Mouse (Mus musculus): Measurements from ENCODE around the gene Gm13288.
A peak's percentile ranks its signal among the peaks of the same experiment; 100 is the strongest.
"Not testable (repeated sequence)": the region's sequence is repeated elsewhere in the genome, so short reads cannot be mapped to it uniquely, and the experiment has no call there.

The Gm13288 gene

DNA sequence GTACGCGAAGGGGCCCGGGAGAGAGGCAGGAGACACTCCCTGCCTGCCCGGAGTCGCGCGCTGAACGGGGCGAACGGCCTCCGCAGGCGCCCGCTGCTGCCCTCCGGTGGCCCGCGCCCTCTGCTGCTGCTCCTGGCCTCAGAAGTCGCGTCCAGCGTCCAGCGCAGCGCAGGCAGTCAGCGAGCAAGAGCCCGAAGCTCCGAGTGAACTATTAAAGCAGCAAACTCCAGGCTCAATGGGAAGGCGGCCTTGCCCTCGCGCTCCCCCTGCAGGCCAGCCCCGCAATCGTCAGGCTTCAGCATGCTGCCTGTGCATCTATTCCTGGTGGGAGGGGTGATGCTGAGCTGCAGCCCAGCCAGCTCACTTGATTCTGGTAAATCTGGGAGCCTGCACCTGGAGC, 2.4 kb upstream of the Gm13288 start, which contains the start of gene Gm13287:
Gene Gm13287, plus strand, starts transcription at position 301 of the 400 bp plus-strand sequence.
- DNase-seq: not testable (repeated sequence)

DNA sequence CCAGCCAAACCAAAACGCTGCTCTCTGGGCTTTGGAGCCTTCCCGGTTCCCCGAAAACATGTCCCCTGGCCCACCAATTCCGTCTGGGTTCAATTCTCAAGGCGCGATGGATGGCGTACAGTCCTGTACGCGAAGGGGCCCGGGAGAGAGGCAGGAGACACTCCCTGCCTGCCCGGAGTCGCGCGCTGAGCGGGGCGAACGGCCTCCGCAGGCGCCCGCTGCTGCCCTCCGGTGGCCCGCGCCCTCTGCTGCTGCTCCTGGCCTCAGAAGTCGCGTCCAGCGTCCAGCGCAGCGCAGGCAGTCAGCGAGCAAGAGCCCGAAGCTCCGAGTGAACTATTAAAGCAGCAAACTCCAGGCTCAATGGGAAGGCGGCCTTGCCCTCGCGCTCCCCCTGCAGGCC, 430 bp downstream of the Gm13288 start:
- peak; percentile 93 for DNase-seq

DNA sequence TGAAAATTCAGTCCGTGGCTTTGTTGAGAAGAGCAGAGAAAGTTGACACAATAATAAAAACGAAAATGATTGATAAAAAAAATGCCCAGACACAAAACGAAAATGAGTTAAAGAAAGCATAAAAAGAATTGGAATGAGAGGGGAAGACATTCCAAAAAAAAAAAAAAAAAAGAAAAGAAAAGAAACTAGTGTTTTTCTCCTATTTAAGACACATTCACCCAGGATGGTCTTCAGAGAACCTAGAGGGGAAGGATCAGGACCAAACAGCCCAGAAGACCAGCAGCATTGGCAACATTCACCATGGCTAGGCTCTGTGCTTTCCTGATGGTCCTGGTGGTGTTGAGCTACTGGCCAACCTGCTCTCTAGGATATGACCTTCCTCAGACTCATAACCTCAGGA, 10.6 kb downstream of the Gm13288 start, which contains the start of gene Ifna7:
Gene Ifna7, plus strand, starts transcription at position 301 of the 400 bp plus-strand sequence.
- DNase-seq: no peak

DNA sequence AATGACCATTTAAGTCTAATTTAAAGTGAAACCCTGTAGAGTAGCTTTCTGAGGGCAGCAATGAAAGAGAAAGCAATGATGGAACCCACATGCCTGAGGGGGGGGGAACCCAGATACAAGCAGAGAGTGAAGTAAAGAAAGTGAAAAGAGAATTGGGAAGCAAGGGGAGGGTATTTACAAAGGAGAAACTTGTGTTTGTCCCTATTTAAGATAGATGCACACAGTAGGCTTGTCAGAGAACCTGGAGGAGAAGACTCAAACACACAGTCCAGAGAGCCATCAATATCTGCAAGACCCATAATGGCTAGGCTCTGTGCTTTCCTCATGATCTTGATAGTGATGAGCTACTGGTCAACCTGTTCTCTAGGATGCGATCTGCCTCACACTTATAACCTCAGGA, 14.3 kb downstream of the Gm13288 start, which contains the start of gene Ifna11:
Gene Ifna11, plus strand, starts transcription at position 301 of the 400 bp plus-strand sequence.
- no peak for DNase-seq

DNA sequence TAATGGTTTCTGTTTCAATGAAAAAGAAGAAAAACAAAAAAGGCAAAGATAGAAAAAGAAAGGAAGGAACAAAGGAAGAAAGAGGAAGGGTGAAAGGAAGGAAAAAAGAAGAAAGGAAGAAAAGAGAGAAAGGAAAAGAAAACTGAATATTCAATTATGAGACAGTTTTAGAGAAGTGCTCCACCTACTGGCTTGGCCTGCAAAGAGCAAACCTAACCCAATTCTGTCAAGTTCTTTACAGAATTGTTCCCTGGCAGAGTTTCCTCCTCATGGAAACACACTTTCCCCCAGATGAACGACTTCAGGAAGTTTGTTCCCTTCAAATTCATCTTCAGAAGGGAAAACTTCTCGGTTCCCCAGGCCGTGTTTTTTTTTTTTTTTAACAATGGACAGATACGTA, 17.7 kb downstream of the Gm13288 start:
- no peak for DNase-seq

DNA sequence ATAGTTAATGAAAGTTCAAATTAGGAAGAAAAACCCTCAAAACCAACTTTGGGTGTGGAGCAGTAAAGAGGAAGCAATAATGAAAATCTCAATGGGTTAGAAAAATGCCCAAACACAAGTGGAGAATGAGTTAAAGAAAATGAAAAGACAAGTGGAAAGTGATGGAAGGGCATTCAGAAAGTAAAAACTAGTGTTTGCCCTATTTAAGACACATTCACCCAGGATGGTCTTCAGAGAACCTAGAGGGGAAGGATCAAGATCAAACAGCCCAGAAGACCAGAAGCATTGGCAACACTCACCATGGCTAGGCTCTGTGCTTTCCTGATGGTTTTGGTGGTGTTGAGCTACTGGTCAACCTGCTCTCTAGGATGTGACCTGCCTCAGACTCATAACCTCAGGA, 21.8 kb downstream of the Gm13288 start, which contains the start of gene Ifna6:
Gene Ifna6, plus strand, starts transcription at position 301 of the 400 bp plus-strand sequence.
- not testable (repeated sequence) for DNase-seq

DNA sequence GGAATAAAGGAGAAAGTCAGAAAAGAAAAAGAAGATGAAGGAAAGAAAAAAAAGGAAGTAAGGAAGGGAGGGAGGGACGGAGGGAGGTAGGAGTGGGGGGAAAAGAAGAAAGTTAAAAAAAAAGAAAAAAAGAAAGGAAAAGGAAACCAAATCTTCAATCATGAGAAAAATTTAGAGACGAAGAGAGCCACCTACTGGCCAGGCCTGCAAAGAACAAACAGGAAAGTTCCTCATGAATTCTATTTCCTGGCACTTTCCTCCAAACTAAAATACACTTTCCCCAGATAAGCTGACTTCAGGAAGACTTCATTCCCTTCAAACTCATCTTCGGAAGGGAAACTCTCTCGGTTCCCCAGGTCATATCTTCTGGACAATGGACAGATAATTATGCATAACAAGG, 25.2 kb downstream of the Gm13288 start:
- DNase-seq: no peak

DNA sequence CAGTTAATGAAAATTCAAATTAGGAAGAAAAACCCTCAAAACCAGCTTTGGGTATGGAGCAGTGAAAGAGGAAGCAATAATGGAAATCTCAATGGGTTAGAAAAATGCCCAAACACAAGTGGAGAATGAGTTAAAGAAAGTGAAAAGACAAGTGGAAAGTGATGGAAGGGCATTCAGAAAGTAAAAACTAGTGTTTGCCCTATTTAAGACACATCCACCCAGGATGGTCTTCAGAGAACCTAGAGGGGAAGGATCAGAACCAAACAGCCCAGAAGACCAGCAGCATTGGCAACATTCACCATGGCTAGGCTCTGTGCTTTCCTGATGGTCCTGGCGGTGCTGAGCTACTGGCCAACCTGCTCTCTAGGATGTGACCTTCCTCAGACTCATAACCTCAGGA, 29.9 kb downstream of the Gm13288 start, which contains the start of gene Ifna5:
Gene Ifna5, plus strand, starts transcription at position 301 of the 400 bp plus-strand sequence.
- not testable (repeated sequence) for DNase-seq

DNA sequence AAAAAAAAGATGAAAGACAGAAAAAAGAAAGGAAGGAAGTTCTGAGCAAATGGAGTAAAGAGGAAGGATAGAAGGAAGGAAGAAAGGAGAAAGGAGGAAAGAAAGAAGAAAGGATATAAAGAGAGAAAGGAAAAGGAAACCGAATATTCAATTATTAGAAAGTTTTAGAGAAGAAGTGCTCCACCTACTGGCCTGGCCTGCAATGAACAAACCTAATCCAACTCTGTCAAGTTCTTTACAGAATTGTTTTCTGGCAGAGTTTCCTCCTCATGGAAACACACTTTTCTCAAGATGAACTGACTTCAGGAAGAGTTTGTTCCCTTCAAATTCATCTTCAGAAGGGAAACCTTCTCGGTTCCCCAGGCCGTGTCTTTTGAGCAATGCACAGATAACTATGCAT, 33.5 kb downstream of the Gm13288 start:
- no peak for DNase-seq

DNA sequence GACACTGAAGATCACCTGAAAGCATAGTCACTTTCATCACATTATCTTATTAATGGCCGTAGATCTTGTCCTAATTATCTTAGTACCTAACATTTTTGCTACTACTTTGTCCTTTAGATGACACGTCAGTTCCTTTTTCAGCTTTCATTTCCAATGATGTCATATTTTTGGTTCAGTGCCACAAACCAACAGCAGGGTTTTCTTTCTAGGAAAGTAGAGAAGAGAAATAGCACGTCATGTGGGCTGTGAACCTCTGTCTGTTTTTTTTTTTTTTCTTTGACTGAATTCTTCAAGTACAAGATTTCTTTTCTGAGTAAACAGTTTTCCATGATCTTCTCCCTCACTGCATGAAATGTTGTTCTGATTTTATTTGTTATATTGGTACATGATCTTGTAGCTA, 34.7 kb downstream of the Gm13288 start:
- DNase-seq: no peak

DNA sequence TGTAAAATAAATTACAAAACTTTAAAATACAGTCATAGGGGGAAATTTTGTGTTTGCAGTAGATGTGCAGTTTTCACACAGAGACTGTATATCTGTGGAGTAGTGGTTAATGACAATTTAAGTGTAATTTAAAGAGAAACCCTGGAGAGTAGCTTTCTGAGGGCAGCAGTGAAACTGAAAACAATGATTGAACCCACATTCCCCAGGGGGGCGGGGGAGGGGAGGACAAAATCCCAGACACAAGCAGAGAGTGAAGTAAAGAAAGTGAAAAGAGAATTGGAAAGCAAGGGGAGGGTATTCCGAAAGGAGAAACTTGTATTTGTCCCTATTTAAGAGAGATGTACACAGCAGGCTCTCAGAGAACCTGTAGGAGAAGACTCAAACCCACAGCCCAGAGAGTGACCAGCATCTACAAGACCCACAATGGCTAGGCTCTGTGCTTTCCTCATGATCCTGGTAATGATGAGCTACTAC, 36.1 kb downstream of the Gm13288 start, which contains the start of gene Ifna4:
Gene Ifna4, plus strand, starts transcription at position 424 of the 474 bp plus-strand sequence.
- DNase-seq: no peak

DNA sequence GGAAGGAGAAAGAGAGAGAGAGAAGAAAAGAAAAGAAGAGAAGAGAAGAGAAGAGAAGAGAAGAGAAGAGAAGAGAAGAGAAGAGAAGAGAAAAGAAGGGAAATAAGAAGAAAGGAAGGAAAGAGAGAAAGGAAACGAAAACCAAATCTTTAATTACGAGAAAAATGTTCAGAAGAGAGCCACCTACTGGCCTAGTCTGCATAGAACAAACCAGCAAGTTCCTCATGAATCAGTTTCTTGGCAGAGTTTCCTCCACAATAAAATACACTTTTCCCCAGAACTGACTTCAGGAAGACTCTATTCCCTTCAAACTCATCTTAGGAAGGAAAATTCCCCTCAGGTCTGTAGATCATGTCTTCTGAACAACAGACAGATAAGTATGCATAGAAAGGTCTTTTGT, 40.0 kb downstream of the Gm13288 start:
- no peak for DNase-seq

DNA sequence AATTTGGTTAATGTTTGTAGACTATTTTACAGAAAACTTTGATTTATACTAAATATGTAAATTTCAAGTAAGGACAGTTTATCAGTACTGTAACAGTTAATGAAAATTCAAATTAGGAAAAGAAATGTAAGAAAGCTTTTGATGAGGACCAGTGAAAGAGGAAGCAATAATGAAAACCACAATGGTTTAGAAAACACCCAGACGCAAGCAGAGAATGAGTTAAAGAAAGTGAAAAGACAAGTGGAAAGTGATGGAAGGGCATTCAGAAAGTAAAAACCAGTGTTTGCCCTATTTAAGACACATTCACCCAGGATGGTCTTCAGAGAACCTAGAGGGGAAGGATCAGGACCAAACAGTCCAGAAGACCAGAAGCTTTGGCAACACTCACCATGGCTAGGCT, 44.4 kb downstream of the Gm13288 start, which contains the start of gene Ifna1:
Gene Ifna1, plus strand, starts transcription at position 390 of the 400 bp plus-strand sequence.
- no peak for DNase-seq

DNA sequence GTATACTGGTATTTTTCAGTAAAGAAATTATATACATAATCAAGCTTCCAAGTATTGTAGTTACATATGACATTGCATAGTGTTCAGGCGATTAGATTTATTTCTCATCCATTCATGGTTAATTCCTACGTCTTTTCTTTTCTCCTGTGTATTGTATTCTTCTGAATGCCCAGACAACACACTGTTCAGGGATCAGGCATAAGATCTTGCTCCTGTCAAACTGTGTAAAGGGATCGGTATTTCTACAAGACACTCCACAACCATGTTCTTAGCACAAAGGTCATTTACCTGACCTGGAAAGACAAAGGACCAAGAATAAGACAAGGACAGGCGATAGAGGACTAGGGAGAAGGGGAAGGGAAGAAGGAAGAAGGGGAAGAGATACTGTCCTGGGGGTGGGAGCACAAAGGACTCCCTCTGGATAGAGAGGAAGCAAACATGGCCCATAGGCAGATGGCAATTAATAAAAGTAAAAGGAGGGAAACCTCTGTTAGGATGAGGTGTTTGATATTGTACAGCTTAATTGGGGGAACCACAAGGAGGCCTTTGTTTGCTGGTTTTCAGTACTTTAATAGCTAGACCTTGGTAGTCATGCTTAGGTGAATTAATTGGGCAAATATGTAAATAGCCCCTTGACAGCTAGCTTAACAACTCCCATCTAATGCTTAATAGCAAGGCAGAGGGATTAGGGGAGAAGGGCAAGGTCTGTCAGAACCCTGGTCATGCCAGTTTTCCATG, 45.9 kb downstream of the Gm13288 start:
- no peak for DNase-seq
